Mouse (Mus musculus) hindbrain, embryonic 14.5 days (tissue): ENCODE measurements at regions not wholly inside any gene's neighbourhood (a gene's known extent, or its start where the extent isn't known, plus 50 kb on each side); places are given as distances from the start of the nearest gene placed in this dataset.

ENCODE experiments used
- ATAC-seq: fragments of 200-750 bp; cut with Nextera tagmentation; 2 replicates; pipeline ENCODE4 v1.8.0; 2017; ENCODE audit warnings: moderate number of reproducible peaks, mild to moderate bottlenecking, moderate TSS enrichment, moderate library complexity; ENCODE audit not compliant: low FRiP score
- DNase-seq: peaks from one replicate; pipeline ENCODE4 v3.0.0-alpha.2; 2015; ENCODE audit warnings: low spot score
- H3K27ac ChIP-seq: fragments of 300-500 bp; sonication (generic); 2 replicates; pipeline ENCODE4 v1.5.1; 2014; ENCODE audit warnings: mild to moderate bottlenecking, moderate library complexity
- H3K27me3 ChIP-seq: fragments of 300-500 bp; sonication (generic); 2 replicates; pipeline ENCODE4 v1.6.1; 2014; ENCODE audit warnings: mild to moderate bottlenecking, low read length, mixed read lengths; ENCODE audit not compliant: control insufficient read depth, insufficient read depth
- H3K36me3 ChIP-seq: fragments of 300-500 bp; sonication (generic); replicated peaks from 2 replicates; pipeline ENCODE4 v1.6.1; 2014; ENCODE audit not compliant: control insufficient read depth, insufficient read depth
- H3K4me1 ChIP-seq: fragments of 300-500 bp; sonication (generic); replicated peaks from 2 replicates; pipeline ENCODE4 v1.6.1; 2014; ENCODE audit warnings: antibody characterized with exemption, low read length, mixed read lengths; ENCODE audit not compliant: control insufficient read depth, insufficient read depth
- H3K4me2 ChIP-seq: fragments of 300-500 bp; sonication (generic); replicated peaks from 2 replicates; pipeline ENCODE4 v1.6.1; 2014; ENCODE audit warnings: mild to moderate bottlenecking, moderate library complexity
- H3K4me3 ChIP-seq: fragments of 300-500 bp; sonication (generic); replicated peaks from 2 replicates; pipeline ENCODE4 v1.5.1; 2014; ENCODE audit warnings: mild to moderate bottlenecking, low read length
- H3K9ac ChIP-seq: fragments of 300-500 bp; sonication (generic); 2 replicates; pipeline ENCODE4 v1.6.1; 2014
- H3K9me3 ChIP-seq: fragments of 300-500 bp; sonication (generic); 2 replicates; pipeline ENCODE4 v1.6.1; 2016; ENCODE audit warnings: low read length; ENCODE audit not compliant: control insufficient read depth
- WGBS: fragments of 180-500 bp; shearing (Covaris S2); extraction: QIAGEN DNeasy Blood & Tissue Kit; methylation state at CpG from one replicate; pipeline ENCODE4 v1.1.7; 2014; 5-methylcytosine and 5-hydroxymethylcytosine counted together

DNA sequence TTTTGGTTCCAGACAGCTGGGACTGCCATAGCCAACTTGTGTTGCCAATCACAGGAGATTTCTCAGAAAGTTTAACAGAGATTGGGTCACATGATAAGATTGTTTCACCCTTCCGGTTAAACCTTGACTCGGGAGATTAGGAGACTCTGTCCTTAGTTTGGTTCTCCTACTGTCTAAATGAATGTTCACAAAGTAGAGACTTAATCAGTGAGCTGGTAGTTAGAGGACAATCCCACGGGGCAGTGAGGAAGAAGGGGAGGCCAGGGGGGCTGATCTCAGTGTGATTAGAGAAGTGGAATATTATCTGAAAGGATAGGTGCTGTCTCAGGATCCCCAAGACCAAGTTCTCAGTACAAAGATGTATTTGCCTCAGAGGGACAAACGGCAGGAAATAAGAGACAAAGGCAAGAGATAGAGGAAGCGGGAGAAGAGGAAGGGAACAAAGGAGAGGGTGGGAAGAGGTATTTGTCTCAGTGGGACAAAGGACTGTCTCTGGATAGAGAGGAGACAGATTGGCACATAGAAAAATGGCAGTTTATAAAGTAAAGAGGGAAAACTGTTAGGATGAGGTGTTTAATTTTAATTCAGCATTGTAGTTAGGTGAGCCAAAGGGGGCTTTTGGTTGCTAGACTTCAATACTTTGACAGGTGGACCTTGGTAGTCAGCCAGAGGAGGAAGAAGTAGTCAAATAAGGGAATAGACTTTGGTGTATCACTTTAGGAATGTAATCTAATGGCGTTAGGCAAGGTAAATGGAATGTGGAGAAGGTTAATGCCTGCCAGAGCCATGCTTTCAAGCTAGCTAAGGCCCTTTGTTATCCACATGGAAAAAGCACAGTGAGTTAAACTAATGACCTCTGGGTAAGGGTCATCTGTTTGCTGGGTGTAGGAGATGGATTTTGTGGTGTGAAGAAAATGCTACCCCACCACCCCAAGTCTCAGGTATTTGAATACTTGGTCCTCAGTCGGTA is 110.2 kb upstream of the Zfp648 start:
- no peak overlapping the region for H3K4me3 ChIP-seq
- H3K9ac ChIP-seq = no peak overlapping the region
- no peak overlapping the region for H3K4me2 ChIP-seq
- no peaks in the 10 kb centered on the region for H3K4me1 ChIP-seq
- 57% methylated on average over 7 of the region's 7 CpGs for WGBS
- no peaks in the 10 kb centered on the region for H3K36me3 ChIP-seq
- DNase-seq (no peak), ATAC-seq (no peak)
- H3K27me3 ChIP-seq = no peaks in the 10 kb centered on the region
- no peak overlapping the region for H3K27ac ChIP-seq
- H3K9me3 ChIP-seq = no peaks in the 10 kb centered on the region

DNA sequence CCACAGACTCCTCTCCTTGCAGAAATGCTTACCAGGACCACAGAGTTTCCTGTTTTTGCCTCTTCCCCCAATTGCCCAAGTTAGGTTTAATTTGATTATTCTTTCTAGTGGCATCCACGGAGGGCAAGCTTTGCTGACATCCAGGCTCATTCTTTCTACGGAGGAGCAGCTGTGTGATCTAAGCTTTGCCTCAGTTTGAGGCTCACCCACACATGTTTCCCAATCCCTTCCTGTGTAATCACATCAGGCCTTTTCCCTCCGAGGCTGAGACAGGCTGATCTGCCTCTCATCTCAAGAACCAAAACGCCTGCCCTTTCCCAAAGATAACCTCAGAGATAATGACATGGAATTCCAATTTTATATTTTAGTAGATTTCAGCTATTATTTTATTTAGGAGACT is 107.4 kb upstream of the Zfp648 start:
- Histone ChIP-seq H3K4me2 (no peak overlapping the region), H3K9ac (no peak overlapping the region), H3K27me3 (no peaks in the 10 kb centered on the region), H3K27ac (no peak overlapping the region), H3K36me3 (no peaks in the 10 kb centered on the region), H3K9me3 (no peaks in the 10 kb centered on the region), H3K4me1 (no peaks in the 10 kb centered on the region), H3K4me3 (no peak overlapping the region)
- DNase-seq (no peak), ATAC-seq (no peak)
- WGBS = 82% methylated on average over 4 of the region's 4 CpGs

DNA sequence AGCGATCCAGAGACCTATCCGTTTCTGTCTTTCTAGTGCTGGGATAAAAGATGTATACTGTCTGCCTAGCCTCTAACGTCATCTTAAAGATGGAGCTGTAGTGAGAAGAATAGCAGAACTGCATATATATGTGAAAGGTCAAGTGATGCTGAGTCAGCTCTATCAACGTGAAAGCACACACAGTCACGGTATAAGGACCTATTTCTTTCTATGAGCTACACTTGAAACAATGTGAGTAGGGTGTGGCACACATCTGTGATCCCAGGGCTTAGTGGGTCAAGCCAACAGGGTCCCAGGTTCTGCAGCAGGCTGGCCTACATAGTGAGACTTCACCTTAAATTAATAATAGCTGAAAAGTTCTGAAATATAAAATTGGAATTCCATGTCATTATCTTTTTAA is 106.6 kb upstream of the Zfp648 start:
- H3K4me2 ChIP-seq = no peak overlapping the region
- DNase-seq (no peak), ATAC-seq (no peak)
- H3K4me3 ChIP-seq = no peak overlapping the region
- no peaks in the 10 kb centered on the region for H3K4me1 ChIP-seq
- H3K36me3 ChIP-seq = no peaks in the 10 kb centered on the region
- no peak overlapping the region for H3K9ac ChIP-seq
- H3K27ac ChIP-seq = no peak overlapping the region
- H3K9me3 ChIP-seq = no peaks in the 10 kb centered on the region
- WGBS = 84% methylated on average over 5 of the region's 5 CpGs
- no peaks in the 10 kb centered on the region for H3K27me3 ChIP-seq

- H3K4me2 ChIP-seq = no peak overlapping the region
- no peak overlapping the region for H3K9ac ChIP-seq
- ATAC-seq (no peak), DNase-seq (no peak)
- no peaks in the 10 kb centered on the region for H3K9me3 ChIP-seq
- H3K27ac ChIP-seq = no peak overlapping the region
- H3K4me1 ChIP-seq = no peaks in the 10 kb centered on the region
- no peaks in the 10 kb centered on the region for H3K36me3 ChIP-seq
- H3K27me3 ChIP-seq = no peaks in the 10 kb centered on the region
- no peak overlapping the region for H3K4me3 ChIP-seq
- WGBS = 83% methylated on average over 7 of the region's 7 CpGs
These were observed 104.9 kb upstream of the Zfp648 start for GRCm38 (mm10) chr1:154096113-154096512.

DNA sequence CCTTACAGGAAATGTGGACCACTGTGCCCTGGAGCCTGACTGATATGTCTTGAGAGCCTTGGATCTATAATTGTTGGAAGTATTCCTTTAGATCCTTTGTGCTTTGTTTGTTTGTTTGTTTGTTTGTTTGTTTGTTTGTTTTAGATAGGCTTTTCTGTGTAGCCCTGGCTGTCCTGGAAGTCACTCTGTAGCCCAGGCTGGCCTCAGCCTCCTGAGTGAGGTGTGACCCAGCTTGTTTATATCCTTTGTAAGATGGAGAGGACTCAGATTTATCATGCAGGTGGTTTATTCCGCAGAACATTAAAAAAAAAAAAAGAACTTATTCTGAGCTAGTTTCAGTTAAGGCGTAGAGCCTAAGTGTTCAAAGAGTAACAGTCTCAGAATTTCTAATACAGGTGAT is 104.1 kb upstream of the Zfp648 start:
- Histone ChIP-seq H3K36me3 (no peaks in the 10 kb centered on the region), H3K4me3 (no peak overlapping the region), H3K27ac (no peak overlapping the region), H3K27me3 (no peaks in the 10 kb centered on the region), H3K9ac (no peak overlapping the region), H3K4me1 (no peaks in the 10 kb centered on the region), H3K9me3 (no peaks in the 10 kb centered on the region), H3K4me2 (no peak overlapping the region)
- no peak for DNase-seq
- 97% methylated on average over 2 of the region's 2 CpGs for WGBS
- no peak for ATAC-seq

DNA sequence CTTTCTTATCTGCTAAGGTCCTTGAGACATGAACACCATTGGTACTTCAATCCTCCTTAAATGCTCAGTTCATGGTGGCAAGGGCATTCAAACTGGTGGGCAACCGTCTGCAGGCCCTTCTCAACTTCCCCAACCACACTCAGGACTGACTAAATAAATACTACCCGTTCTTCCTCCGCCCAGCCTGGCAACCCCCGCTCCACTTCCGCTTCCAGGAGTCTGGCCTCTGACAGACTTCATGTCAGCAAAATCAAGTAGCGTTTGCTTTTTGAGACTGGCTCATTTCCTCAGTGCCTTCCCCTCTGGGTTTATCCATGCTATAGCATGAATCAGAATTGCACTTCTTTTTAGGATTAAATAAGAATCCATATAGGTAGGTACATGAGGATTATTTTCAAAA is 103.3 kb upstream of the Zfp648 start:
- 66% methylated on average over 6 of the region's 6 CpGs for WGBS
- Histone ChIP-seq H3K27ac (no peak overlapping the region), H3K9me3 (no peaks in the 10 kb centered on the region), H3K9ac (no peak overlapping the region), H3K4me1 (peaks cover 6% of the 10 kb centered on the region), H3K36me3 (no peaks in the 10 kb centered on the region), H3K4me2 (no peak overlapping the region), H3K4me3 (no peak overlapping the region), H3K27me3 (no peaks in the 10 kb centered on the region)
- no peak for ATAC-seq
- DNase-seq = no peak

GRCm38 (mm10) chr1:154100556-154100955 is 100.4 kb upstream of the Zfp648 start:
- H3K27ac ChIP-seq = no peak overlapping the region
- H3K27me3 ChIP-seq = no peaks in the 10 kb centered on the region
- DNase-seq (no peak), ATAC-seq (no peak)
- H3K4me2 ChIP-seq = no peak overlapping the region
- H3K36me3 ChIP-seq = no peaks in the 10 kb centered on the region
- 89% methylated on average over 3 of the region's 3 CpGs for WGBS
- no peak overlapping the region for H3K4me3 ChIP-seq
- no peak overlapping the region for H3K9ac ChIP-seq
- no peaks in the 10 kb centered on the region for H3K9me3 ChIP-seq
- H3K4me1 ChIP-seq = peaks cover 19% of the 10 kb centered on the region

DNA sequence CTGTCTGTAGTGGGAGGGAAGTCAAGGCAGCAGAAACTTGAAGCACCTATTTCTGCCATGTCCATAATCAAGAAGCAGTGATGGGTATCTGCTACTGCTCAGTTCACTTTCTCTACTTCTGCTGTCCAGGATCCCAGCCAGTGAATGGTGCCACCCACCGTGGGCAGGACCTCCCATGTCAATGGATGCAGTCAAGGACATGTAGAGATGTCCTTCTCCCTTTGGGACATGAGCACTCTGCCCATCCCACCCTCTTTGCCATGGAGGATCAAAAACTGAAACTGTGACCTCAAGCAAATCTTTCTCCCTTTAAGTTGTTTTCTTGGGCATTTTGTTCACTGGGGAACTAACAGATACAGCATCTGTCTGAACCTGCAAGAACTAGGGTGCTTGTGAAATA is 99.6 kb upstream of the Zfp648 start:
- Histone ChIP-seq H3K36me3 (no peaks in the 10 kb centered on the region), H3K4me2 (no peak overlapping the region), H3K27me3 (no peaks in the 10 kb centered on the region), H3K9me3 (no peaks in the 10 kb centered on the region), H3K4me1 (peaks cover 19% of the 10 kb centered on the region), H3K27ac (no peak overlapping the region), H3K4me3 (no peak overlapping the region), H3K9ac (no peak overlapping the region)
- WGBS = 95% methylated on average over 1 of the region's 1 CpGs
- DNase-seq = no peak
- ATAC-seq = no peak

- H3K4me2 ChIP-seq = no peak overlapping the region
- no peak overlapping the region for H3K9ac ChIP-seq
- no peaks in the 10 kb centered on the region for H3K27me3 ChIP-seq
- WGBS = 78% methylated on average over 3 of the region's 3 CpGs
- H3K4me1 ChIP-seq = peaks cover 19% of the 10 kb centered on the region
- H3K9me3 ChIP-seq = no peaks in the 10 kb centered on the region
- no peak overlapping the region for H3K4me3 ChIP-seq
- H3K27ac ChIP-seq = 0 out of 2 replicates have a peak overlapping the region, but pooled peaks have one; percentile 63
- H3K36me3 ChIP-seq = no peaks in the 10 kb centered on the region
- ATAC-seq (no peak), DNase-seq (no peak)
These were observed 98.8 kb upstream of the Zfp648 start for GRCm38 (mm10) chr1:154102191-154102590.
